Mouse (Mus musculus): ENCODE data around the gene Mvb12b. TPM values are rescaled to one million over a fixed set of nuclear protein-coding genes. Genes with fewer than 3 reads are reported as not detected.

Gene Mvb12b
- polyA plus RNA-seq, 1 experiment = 13.6 TPM

DNA sequence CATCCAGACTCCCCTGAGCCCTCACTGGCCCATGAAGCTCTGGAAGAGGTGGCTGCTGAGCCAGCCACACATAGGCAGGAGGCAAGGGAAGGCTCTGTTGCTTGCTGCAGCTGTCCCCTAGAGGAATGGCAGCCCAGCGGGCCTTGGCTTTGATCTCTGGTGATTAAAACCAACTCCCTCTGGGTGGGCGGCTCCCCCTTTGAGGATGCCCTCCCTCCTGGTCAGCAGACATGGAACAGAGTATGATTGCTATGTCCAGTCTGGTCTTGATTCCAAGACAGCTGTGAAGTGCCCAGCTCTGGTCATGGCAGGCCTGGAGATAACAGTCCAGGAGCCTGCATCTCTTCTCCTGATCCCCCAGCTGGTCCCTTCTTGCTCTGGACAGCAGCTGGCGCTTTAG lies 179.7 kb downstream of the Mvb12b start:
- TF ChIP-seq CTCF (IDR thresholded peaks at IDR 0.05; ENCODE audit: extremely low read depth, insufficient read depth, insufficient read length, insufficient replicate concordance) (no peak), POLR2A (IDR thresholded peaks at IDR 0.05; ENCODE audit: low read depth, low read length) (no peak)
- Histone ChIP-seq H3K4me1 (ENCODE audit: control insufficient read depth, insufficient read depth, insufficient read length) (no peaks in the 10 kb centered on the region), H3K27me3 (ENCODE audit: control insufficient read depth, insufficient read depth, low read length) (no peaks in the 10 kb centered on the region), H3K36me3 (ENCODE audit: control insufficient read depth, insufficient read depth, low read length) (no peaks in the 10 kb centered on the region), H3K27ac (ENCODE audit: insufficient read depth, low read length) (no peak overlapping the region), H3K4me3 (ENCODE audit: extremely low read depth, insufficient read depth, insufficient read length) (no peak overlapping the region)
- no peak for DNase-seq (ENCODE audit: low read depth in 1 of 2, low spot score in 2 of 2)
- 75% methylated on average over 3 of the region's 3 CpGs for WGBS

DNA sequence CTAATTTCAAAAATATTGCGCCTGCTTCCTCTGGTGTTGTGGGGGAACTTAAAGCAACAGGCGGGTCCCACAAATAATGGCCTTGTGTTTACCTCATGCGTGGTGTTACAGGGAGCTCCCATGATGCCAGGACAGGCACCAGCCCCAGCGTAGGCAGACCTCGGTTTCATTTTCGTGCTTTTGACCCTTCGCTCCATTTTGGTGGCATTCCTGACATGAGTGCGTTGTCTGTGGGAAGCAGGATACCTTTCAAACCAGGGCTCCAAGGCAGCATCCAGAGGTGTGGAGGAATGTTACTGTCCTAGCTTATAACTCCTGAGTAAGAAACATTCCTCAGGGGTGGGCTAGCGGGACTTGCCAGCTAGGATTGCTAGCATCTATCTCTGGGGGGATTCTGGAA lies 181.3 kb downstream of the Mvb12b start:
- 84% methylated on average over 9 of the region's 9 CpGs for WGBS
- TF ChIP-seq CTCF (IDR thresholded peaks at IDR 0.05; ENCODE audit: extremely low read depth, insufficient read depth, insufficient read length, insufficient replicate concordance) (no peak), POLR2A (IDR thresholded peaks at IDR 0.05; ENCODE audit: low read depth, low read length) (no peak)
- no peaks in the 10 kb centered on the region for H3K27me3 ChIP-seq (ENCODE audit: control insufficient read depth, insufficient read depth, low read length)

DNA sequence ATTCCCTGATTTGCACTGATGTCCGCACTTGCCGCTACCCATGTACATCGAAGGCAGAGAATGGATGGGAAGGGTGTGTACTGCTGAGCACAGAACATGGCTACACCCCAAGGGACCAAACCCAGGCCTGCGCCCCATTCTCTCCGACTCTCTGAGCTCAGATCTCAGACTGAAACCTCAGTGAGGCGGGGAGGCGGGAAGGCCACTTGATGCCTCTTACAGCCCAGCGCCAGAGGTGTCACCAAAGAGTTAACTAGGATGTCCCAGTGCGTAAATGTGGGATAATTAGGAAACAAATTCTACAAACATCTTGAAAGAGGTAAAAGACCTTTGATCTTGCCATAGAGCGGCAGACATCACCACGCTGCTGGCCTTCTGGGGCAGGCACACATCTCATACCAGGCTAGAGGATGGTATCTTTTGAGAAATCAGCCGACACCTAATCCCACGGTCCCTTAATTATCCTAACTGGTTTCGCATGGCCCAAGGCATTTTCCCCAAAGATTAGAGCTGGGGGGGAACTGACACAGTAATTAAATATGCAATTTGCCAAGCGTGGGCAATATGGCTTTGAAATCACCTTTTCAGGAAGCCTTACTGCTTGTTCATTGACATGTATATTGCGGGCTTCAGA lies 181.9 kb downstream of the Mvb12b start:
- no peak for DNase-seq (ENCODE audit: low read depth in 1 of 2, low spot score in 2 of 2)
- Histone ChIP-seq H3K36me3 (ENCODE audit: control insufficient read depth, insufficient read depth, low read length) (no peaks in the 10 kb centered on the region), H3K4me3 (ENCODE audit: extremely low read depth, insufficient read depth, insufficient read length) (no peak overlapping the region), H3K27ac (ENCODE audit: insufficient read depth, low read length) (no peak overlapping the region), H3K4me1 (ENCODE audit: control insufficient read depth, insufficient read depth, insufficient read length) (no peaks in the 10 kb centered on the region), H3K27me3 (ENCODE audit: control insufficient read depth, insufficient read depth, low read length) (no peaks in the 10 kb centered on the region)
- TF ChIP-seq POLR2A (IDR thresholded peaks at IDR 0.05; ENCODE audit: low read depth, low read length) = no peak
- TF ChIP-seq CTCF (IDR thresholded peaks at IDR 0.05; ENCODE audit: extremely low read depth, insufficient read depth, insufficient read length, insufficient replicate concordance) = no peak
- 81% methylated on average over 16 of the region's 16 CpGs for WGBS

More for the DNA sequence above, 181.3 kb downstream of the Mvb12b start:
- DNase-seq (ENCODE audit: low read depth in 1 of 2, low spot score in 2 of 2) = no peak
- Histone ChIP-seq H3K4me1 (ENCODE audit: control insufficient read depth, insufficient read depth, insufficient read length) (no peaks in the 10 kb centered on the region), H3K27ac (ENCODE audit: insufficient read depth, low read length) (no peak overlapping the region), H3K4me3 (ENCODE audit: extremely low read depth, insufficient read depth, insufficient read length) (no peak overlapping the region), H3K36me3 (ENCODE audit: control insufficient read depth, insufficient read depth, low read length) (no peaks in the 10 kb centered on the region)

DNA sequence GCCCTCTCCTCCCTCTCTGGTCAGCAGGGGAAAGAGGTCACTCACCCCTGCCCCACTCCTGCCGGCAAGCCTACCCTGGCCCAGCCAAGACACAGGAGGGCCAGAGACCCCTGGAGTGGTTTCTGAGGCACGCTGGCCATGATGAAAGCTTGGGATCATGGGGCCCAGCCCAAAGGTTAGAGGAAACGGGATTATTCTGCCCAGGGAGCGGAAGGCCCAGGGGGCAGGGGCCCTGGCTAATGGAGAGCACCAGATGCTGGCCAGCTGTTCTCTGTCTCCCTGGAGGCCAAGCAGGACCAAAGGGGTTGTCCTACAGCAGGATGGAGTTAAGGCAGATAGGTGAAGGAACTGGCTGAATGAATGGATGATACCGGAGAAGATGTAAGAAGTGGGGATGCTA lies 184.5 kb downstream of the Mvb12b start:
- Histone ChIP-seq H3K27ac (ENCODE audit: insufficient read depth, low read length) (no peak overlapping the region), H3K27me3 (ENCODE audit: control insufficient read depth, insufficient read depth, low read length) (no peaks in the 10 kb centered on the region), H3K36me3 (ENCODE audit: control insufficient read depth, insufficient read depth, low read length) (no peaks in the 10 kb centered on the region), H3K4me3 (ENCODE audit: extremely low read depth, insufficient read depth, insufficient read length) (no peak overlapping the region), H3K4me1 (ENCODE audit: control insufficient read depth, insufficient read depth, insufficient read length) (no peaks in the 10 kb centered on the region)
- no peak for DNase-seq (ENCODE audit: low read depth in 1 of 2, low spot score in 2 of 2)
- WGBS = 85% methylated on average over 5 of the region's 5 CpGs
- TF ChIP-seq CTCF (IDR thresholded peaks at IDR 0.05; ENCODE audit: extremely low read depth, insufficient read depth, insufficient read length, insufficient replicate concordance) (no peak), POLR2A (IDR thresholded peaks at IDR 0.05; ENCODE audit: low read depth, low read length) (no peak)

DNA sequence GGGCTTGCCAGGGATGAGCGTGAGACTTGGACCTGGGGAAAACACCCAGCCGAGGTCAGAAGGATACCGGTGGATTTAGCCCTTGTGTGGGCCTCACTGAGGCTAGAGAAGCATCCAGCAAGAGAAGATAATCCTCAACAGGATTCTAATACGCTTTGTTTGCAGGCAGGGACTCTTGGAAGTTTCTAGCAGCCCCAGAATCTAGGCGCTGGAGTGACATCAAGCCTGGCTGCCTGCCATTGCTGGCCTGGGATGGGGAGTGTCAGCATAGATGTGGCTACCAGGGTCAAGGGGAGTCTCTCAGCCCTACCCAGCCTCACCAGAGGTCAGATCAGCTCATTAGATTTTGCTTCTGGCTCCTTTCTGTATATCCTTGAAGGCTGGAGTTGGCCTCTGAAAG lies 185.0 kb downstream of the Mvb12b start:
- 89% methylated on average over 5 of the region's 5 CpGs for WGBS
- H3K36me3 ChIP-seq (ENCODE audit: control insufficient read depth, insufficient read depth, low read length) = no peaks in the 10 kb centered on the region
- DNase-seq (ENCODE audit: low read depth in 1 of 2, low spot score in 2 of 2) = no peak
- no peaks in the 10 kb centered on the region for H3K4me1 ChIP-seq (ENCODE audit: control insufficient read depth, insufficient read depth, insufficient read length)
- no peak for TF ChIP-seq CTCF (IDR thresholded peaks at IDR 0.05; ENCODE audit: extremely low read depth, insufficient read depth, insufficient read length, insufficient replicate concordance)
- no peaks in the 10 kb centered on the region for H3K27me3 ChIP-seq (ENCODE audit: control insufficient read depth, insufficient read depth, low read length)
- no peak overlapping the region for H3K4me3 ChIP-seq (ENCODE audit: extremely low read depth, insufficient read depth, insufficient read length)
- no peak overlapping the region for H3K27ac ChIP-seq (ENCODE audit: insufficient read depth, low read length)

DNA sequence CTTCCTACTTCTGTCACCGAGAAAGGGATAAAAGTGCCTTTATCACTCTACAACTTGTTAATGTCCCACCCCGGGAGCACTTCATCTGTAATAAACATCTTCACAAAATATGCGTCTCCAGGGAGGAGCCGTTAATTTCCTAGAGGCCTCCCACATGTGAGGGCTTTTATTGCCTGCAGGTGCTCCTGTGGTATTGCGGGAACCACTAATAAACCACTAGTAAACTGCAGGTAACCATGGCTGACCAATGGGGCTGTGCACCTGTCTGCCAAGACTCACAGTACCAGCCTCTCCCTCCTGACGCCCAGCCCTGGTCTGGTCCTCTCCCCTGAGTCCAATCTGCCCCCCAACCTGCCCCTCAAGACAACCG lies 186.3 kb downstream of the Mvb12b start:
- no peak overlapping the region for H3K27ac ChIP-seq (ENCODE audit: insufficient read depth, low read length)
- no peak for DNase-seq (ENCODE audit: low read depth in 1 of 2, low spot score in 2 of 2)
- no peak overlapping the region for H3K4me3 ChIP-seq (ENCODE audit: extremely low read depth, insufficient read depth, insufficient read length)
- 60% methylated on average over 7 of the region's 7 CpGs for WGBS
- no peaks in the 10 kb centered on the region for H3K4me1 ChIP-seq (ENCODE audit: control insufficient read depth, insufficient read depth, insufficient read length)
- no peaks in the 10 kb centered on the region for H3K27me3 ChIP-seq (ENCODE audit: control insufficient read depth, insufficient read depth, low read length)
- H3K36me3 ChIP-seq (ENCODE audit: control insufficient read depth, insufficient read depth, low read length) = no peaks in the 10 kb centered on the region
- TF ChIP-seq POLR2A (IDR thresholded peaks at IDR 0.05; ENCODE audit: low read depth, low read length) (no peak), CTCF (IDR thresholded peaks at IDR 0.05; ENCODE audit: extremely low read depth, insufficient read depth, insufficient read length, insufficient replicate concordance) (no peak)

DNA sequence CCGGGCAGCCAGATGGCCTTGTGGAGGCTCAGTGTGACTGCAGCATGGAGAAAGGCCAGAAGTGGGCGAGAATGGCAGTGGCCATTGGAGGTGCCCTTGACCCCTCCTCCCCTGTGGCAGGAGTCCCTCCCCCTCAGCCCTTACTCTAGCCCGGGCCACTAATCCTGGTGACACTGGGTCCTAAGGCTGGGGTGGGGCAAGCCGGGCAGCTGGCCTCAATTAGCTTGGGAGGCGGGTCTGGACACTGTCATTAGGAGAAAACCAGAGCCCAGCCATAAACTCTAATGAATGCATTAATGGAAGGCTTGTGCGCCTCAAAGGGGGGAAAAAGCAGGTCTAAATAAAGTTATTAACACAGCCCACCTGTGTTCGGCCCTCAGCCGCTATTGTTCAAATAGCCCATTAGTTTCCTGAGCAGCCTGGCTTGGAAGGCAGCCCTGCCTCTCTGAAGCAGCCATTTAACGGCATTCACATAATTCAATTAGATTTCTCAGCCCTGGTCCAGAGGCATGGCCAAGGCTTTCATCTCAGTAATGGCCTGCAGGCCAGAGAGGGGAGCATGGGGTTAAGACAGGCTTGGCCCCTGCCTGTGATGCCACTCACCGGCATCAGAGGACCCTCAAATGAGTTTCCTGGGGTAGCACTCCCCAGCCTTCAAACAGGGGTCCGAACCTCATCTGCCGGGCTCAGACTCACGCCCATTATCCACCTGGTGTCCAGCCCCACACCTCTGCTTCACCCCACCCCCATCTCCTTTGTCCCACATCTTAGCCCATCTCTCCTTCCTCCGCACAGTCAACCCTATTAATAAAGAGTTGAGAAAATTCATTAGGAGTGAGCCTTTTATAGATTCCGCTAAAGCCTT lies 186.9 kb downstream of the Mvb12b start:
- Histone ChIP-seq H3K27ac (ENCODE audit: insufficient read depth, low read length) (no peak overlapping the region), H3K27me3 (ENCODE audit: control insufficient read depth, insufficient read depth, low read length) (no peaks in the 10 kb centered on the region), H3K4me3 (ENCODE audit: extremely low read depth, insufficient read depth, insufficient read length) (no peak overlapping the region), H3K36me3 (ENCODE audit: control insufficient read depth, insufficient read depth, low read length) (no peaks in the 10 kb centered on the region), H3K4me1 (ENCODE audit: control insufficient read depth, insufficient read depth, insufficient read length) (no peaks in the 10 kb centered on the region)
- WGBS = 80% methylated on average over 15 of the region's 15 CpGs
- DNase-seq (ENCODE audit: low read depth in 1 of 2, low spot score in 2 of 2) = no peak
- TF ChIP-seq POLR2A (IDR thresholded peaks at IDR 0.05; ENCODE audit: low read depth, low read length) (no peak), CTCF (IDR thresholded peaks at IDR 0.05; ENCODE audit: extremely low read depth, insufficient read depth, insufficient read length, insufficient replicate concordance) (no peak)
